In the genomic region with DNA sequence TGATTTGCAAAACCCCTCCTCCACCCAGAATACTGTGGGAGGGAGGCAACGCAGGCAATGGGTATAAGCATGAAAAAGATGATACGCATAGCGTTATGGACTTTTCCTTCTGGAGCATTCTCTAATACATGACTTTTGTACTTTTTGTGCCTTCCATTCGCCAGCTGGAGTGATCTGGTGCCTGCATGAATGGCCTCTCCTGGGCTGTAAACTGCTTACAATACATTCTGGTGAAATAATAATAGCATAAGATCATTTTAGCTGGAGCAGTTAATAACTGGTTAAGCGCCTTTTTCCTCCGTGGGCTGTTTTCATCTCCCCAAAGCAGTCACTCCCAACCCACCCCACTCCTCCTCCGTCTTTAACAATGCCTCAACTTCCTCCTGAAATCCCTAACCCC, we compare ENCODE assay signal across 8 mouse cellular contexts. TPM values are rescaled to one million over a fixed set of nuclear protein-coding genes. Genes with fewer than 3 reads are reported as not detected.
DNase-seq lines count a peak whose midpoint lies in the region; ATAC-seq and TF ChIP-seq lines count a peak whose summit lies in the region.
"Had no signal": no experiment of that assay in that cellular context is flagged by ENCODE, and none has a peak within 500 bp of the region (broad histone marks: within the 10 kb centered on the region; RNA-seq: fewer than 3 reads in every experiment).

No protein-coding gene starts in this region.

- peak overlapping the region; percentile 28 for H3K4me3 ChIP-seq in embryonic fibroblast, embryonic 13.5 days (ENCODE audit: insufficient read depth, low read length)
- peak overlapping the region; percentile 54 for H3K4me3 ChIP-seq in hindbrain, embryonic 15.5 days
- peak overlapping the region; percentile 72 for H3K4me3 ChIP-seq in midbrain, embryonic 16.5 days (ENCODE audit: low read depth, low read length)

- no peak for TF ChIP-seq CTCF in embryonic fibroblast, embryonic 13.5 days (IDR thresholded peaks at IDR 0.05; ENCODE audit: borderline replicate concordance, insufficient read depth, low read length)

- peak; percentile 9 to 18 for DNase-seq in left cerebral cortex, adult 18-20 months (ENCODE audit: low spot score in 2 of 2)
- DNase-seq in left cerebral cortex, adult 8-10 months (ENCODE audit: low spot score in 2 of 2), result no peak
- no peak for DNase-seq in ovary, postnatal 36 days (ENCODE audit: low spot score)
- DNase-seq in gastrocnemius, postnatal 36 days, result no peak

- H3K27ac ChIP-seq in embryonic fibroblast, embryonic 13.5 days (ENCODE audit: insufficient read depth, low read length), result no peak overlapping the region
- H3K27ac ChIP-seq in hindbrain, embryonic 15.5 days (replicated peaks), result peak overlapping the region; percentile 77
- peak overlapping the region; percentile 88 for H3K27ac ChIP-seq in midbrain, embryonic 16.5 days (ENCODE audit: low read length)

- H3K9ac ChIP-seq in hindbrain, embryonic 15.5 days, result peak overlapping the region; percentile 49
- peak overlapping the region; percentile 82 for H3K9ac ChIP-seq in midbrain, embryonic 16.5 days (ENCODE audit: low read depth, low read length)

- H3K9me3 ChIP-seq in hindbrain, embryonic 15.5 days, result no peaks in the 10 kb centered on the region
- no peaks in the 10 kb centered on the region for H3K9me3 ChIP-seq in midbrain, embryonic 16.5 days (replicated peaks; ENCODE audit: control insufficient read depth, low read length, poor library complexity, severe bottlenecking)

- no peak for TF ChIP-seq POLR2A in embryonic fibroblast, embryonic 13.5 days (IDR thresholded peaks at IDR 0.05; ENCODE audit: low read depth, low read length)

- intact Hi-C loops in gastrocnemius, postnatal 36 days (cut with DNase I), result no loop called here

- H3K4me1 ChIP-seq in embryonic fibroblast, embryonic 13.5 days (ENCODE audit: control insufficient read depth, insufficient read depth, low read length), result no peaks in the 10 kb centered on the region; the same call in 1 of the 2 replicates
- peaks cover 19% of the 10 kb centered on the region for H3K4me1 ChIP-seq in hindbrain, embryonic 15.5 days (replicated peaks)
- H3K4me1 ChIP-seq in midbrain, embryonic 16.5 days (ENCODE audit: control insufficient read depth, insufficient read depth, low read length), result peaks cover 2% of the 10 kb centered on the region; the same call in 1 of the 2 replicates

- peak overlapping the region; percentile 86 for H3K4me2 ChIP-seq in hindbrain, embryonic 15.5 days
- peak overlapping the region; percentile 90 for H3K4me2 ChIP-seq in midbrain, embryonic 16.5 days (ENCODE audit: low read length)

- ATAC-seq in hindbrain, embryonic 15.5 days (ENCODE audit: low FRiP score, low read depth), result no peak
- ATAC-seq in midbrain, embryonic 16.5 days, result peak; percentile 21; the same call in 1 of the 2 replicates

- 0 out of 2 replicates have a peak, but pooled peaks cover 3% of the 10 kb centered on the region for H3K27me3 ChIP-seq in hindbrain, embryonic 15.5 days
- no peaks in the 10 kb centered on the region for H3K27me3 ChIP-seq in midbrain, embryonic 16.5 days (ENCODE audit: control insufficient read depth, insufficient read depth, low read depth, low read length)

- H3K36me3 ChIP-seq in hindbrain, embryonic 15.5 days, result no peaks in the 10 kb centered on the region
- no peaks in the 10 kb centered on the region for H3K36me3 ChIP-seq in midbrain, embryonic 16.5 days (ENCODE audit: control insufficient read depth, insufficient read depth, low read length)

- 13% methylated on average over 7 of the region's 7 CpGs for WGBS in hindbrain, embryonic 15.5 days
- 11% methylated on average over 7 of the region's 7 CpGs for WGBS in midbrain, embryonic 16.5 days

RNA-seq across cellular contexts. Expression of a gene that starts 0.5 kb away (rescaled TPM):
- 100 to 1,000 TPM; 129 to 141 TPM for total RNA-seq in left cerebral cortex, adult 18-20 months (2021)
- 100 to 1,000 TPM; 117 to 143 (median 124) TPM for total RNA-seq in left cerebral cortex, adult 8-10 months (2022)
- 0.51 TPM in 1 of 2 replicates, not detected in the other for polyA plus RNA-seq in embryonic fibroblast, embryonic 13.5 days (2011; ENCODE audit: insufficient read length, low read depth, missing spikeins)
- 82.4 and 92.9 TPM in 2 replicates for polyA plus RNA-seq in hindbrain, embryonic 15.5 days (2015; fragmentation: Nextera tagmentation; extraction: Ambion mirVana)
- polyA plus RNA-seq in midbrain, embryonic 16.5 days (2015; fragmentation: Nextera tagmentation; extraction: Ambion mirVana), result 79.8 and 95.0 TPM in 2 replicates
- total RNA-seq in gastrocnemius, postnatal 36 days (2021), result under 1 TPM in 1 of 2 experiments, not detected in 1; 0.15 TPM
- total RNA-seq: hematopoietic stem cell, adult 5-6 weeks had no signal

Comparison
In these comparisons a context has a peak if more than half of its experiments do, and no peak if none do; other contexts are left out.
1. DNase-seq: peak in left cerebral cortex, adult 18-20 months (2 of 2); none in left cerebral cortex, adult 8-10 months (0 of 2), ovary, postnatal 36 days (single experiment) and gastrocnemius, postnatal 36 days (0 of 2).
2. RNA of a gene that starts 0.5 kb away (total RNA-seq): 129 to 141 TPM in left cerebral cortex, adult 18-20 months and 117 to 143 TPM in left cerebral cortex, adult 8-10 months; 0.15 TPM in gastrocnemius, postnatal 36 days; every median in the first group is over 100 times any median in the second.
3. Peak in every context shown above with its lines, with median percentiles within 50 percentile points of each other: H3K4me3 ChIP-seq.